Mouse (Mus musculus): ENCODE data around the gene Gm9736.
"Not testable (repeated sequence)": the region's sequence is repeated elsewhere in the genome, so short reads cannot be mapped to it uniquely, and the experiment has no call there.

Gm9736 gene

GRCm38 (mm10) chr10:77726186-77726585 lies 25.0 kb downstream of the Gm9736 start, which contains the start of gene Gm10100:
TSS of gene Gm10100 (plus strand) at chr10:77726486.
- DNase-seq (ENCODE audit: low read depth, low spot score): no peak

GRCm38 (mm10) chr10:77724855-77725254 lies 26.3 kb downstream of the Gm9736 start:
- DNase-seq (ENCODE audit: low read depth, low spot score): no peak

GRCm38 (mm10) chr10:77720299-77720698 lies 30.9 kb downstream of the Gm9736 start, which contains the start of gene Krtap12-1:
TSS of gene Krtap12-1 (plus strand) at chr10:77720599.
- not testable (repeated sequence) for DNase-seq (ENCODE audit: low read depth, low spot score)

GRCm38 (mm10) chr10:77715507-77715906 lies 35.6 kb downstream of the Gm9736 start, which contains the start of gene Gm10142:
TSS of gene Gm10142 (plus strand) at chr10:77715807.
- no peak for DNase-seq (ENCODE audit: low read depth, low spot score)

- DNase-seq (ENCODE audit: low read depth, low spot score): no peak
Observed at GRCm38 (mm10) chr10:77713734-77714133, 37.4 kb downstream of the Gm9736 start.

- not testable (repeated sequence) for DNase-seq (ENCODE audit: low read depth, low spot score)
Observed at GRCm38 (mm10) chr10:77711157-77711556, 40.0 kb downstream of the Gm9736 start, which contains the start of gene Gm10024. TSS of gene Gm10024 (plus strand) at chr10:77711457.

GRCm38 (mm10) chr10:77709831-77710230 lies 41.3 kb downstream of the Gm9736 start:
- DNase-seq (ENCODE audit: low read depth, low spot score): peak; percentile 27

GRCm38 (mm10) chr10:77706326-77706725 lies 44.8 kb downstream of the Gm9736 start, which contains the start of gene Gm10272:
TSS of gene Gm10272 (plus strand) at chr10:77706626.
- no peak for DNase-seq (ENCODE audit: low read depth, low spot score)

All from 3T3-L1 (cell line).